In genomic region chr12:70575665-70576064, GRCm38 (mm10) we compare ENCODE assay signal across 22 mouse cellular contexts.
A peak's percentile ranks its signal among the peaks of the same experiment; 100 is the strongest.
DNase-seq lines count a peak whose midpoint lies in the region; ATAC-seq and TF ChIP-seq lines count a peak whose summit lies in the region.
"Had no signal": no experiment of that assay in that cellular context is flagged by ENCODE, and none has a peak within 500 bp of the region (broad histone marks: within the 10 kb centered on the region; RNA-seq: fewer than 3 reads in every experiment).

No protein-coding gene starts in this region.

- H3K4me1 ChIP-seq in kidney, embryonic 15.5 days: 0 out of 2 replicates have a peak, but pooled peaks cover 4% of the 10 kb centered on the region
- H3K4me1 ChIP-seq in kidney, postnatal 0 days (replicated peaks; ENCODE audit: insufficient read depth, low read length): no peaks in the 10 kb centered on the region
- no peaks in the 10 kb centered on the region for H3K4me1 ChIP-seq in kidney, adult 2 months (ENCODE audit: control insufficient read depth, insufficient read depth, low read length)
- H3K4me1 ChIP-seq: embryonic facial prominence, embryonic 12.5 days; forebrain, embryonic 13.5 days; forebrain, embryonic 15.5 days had no signal

- no peaks in the 10 kb centered on the region for H3K36me3 ChIP-seq in kidney, embryonic 15.5 days
- H3K36me3 ChIP-seq in kidney, postnatal 0 days (ENCODE audit: insufficient read depth, low read length): no peaks in the 10 kb centered on the region
- no peaks in the 10 kb centered on the region for H3K36me3 ChIP-seq in kidney, adult 2 months (ENCODE audit: control insufficient read depth, insufficient read depth, low read length)
- H3K36me3 ChIP-seq: embryonic facial prominence, embryonic 10.5 days; embryonic facial prominence, embryonic 12.5 days; forebrain, embryonic 15.5 days had no signal

- WGBS in kidney, embryonic 15.5 days: 15% methylated on average over 7 of the region's 7 CpGs
- WGBS in kidney, postnatal 0 days: 9% methylated on average over 7 of the region's 7 CpGs
- 13% methylated on average over 7 of the region's 7 CpGs for WGBS in kidney, adult 2 months

- 0 out of 2 replicates have a peak, but pooled peaks cover 7% of the 10 kb centered on the region for H3K27me3 ChIP-seq in kidney, embryonic 15.5 days
- no peaks in the 10 kb centered on the region for H3K27me3 ChIP-seq in kidney, postnatal 0 days (ENCODE audit: insufficient read depth, low read length)
- H3K27me3 ChIP-seq in kidney, adult 2 months (replicated peaks; ENCODE audit: control insufficient read depth, insufficient read depth, low read length): no peaks in the 10 kb centered on the region
- H3K27me3 ChIP-seq: embryonic facial prominence, embryonic 12.5 days; forebrain, embryonic 13.5 days; forebrain, embryonic 15.5 days had no signal

- TF ChIP-seq CTCF in kidney, postnatal 0 days (IDR thresholded peaks at IDR 0.05; ENCODE audit: low read depth): no peak
- no peak for TF ChIP-seq CTCF in kidney, adult 2 months (conservative IDR thresholded peaks at IDR 0.05; ENCODE audit: insufficient read depth, insufficient read length, low read depth, low read length)

- H3K9ac ChIP-seq in kidney, embryonic 15.5 days: no peak overlapping the region
- H3K9ac ChIP-seq in kidney, postnatal 0 days (ENCODE audit: low read depth, low read length): no peak overlapping the region
- H3K9ac ChIP-seq: embryonic facial prominence, embryonic 12.5 days; forebrain, embryonic 13.5 days; forebrain, embryonic 15.5 days had no signal

- peak; percentile 79 for ATAC-seq in kidney, embryonic 15.5 days (replicated peaks; ENCODE audit: low FRiP score)
- peak; percentile 73; the same call in 1 of the 2 replicates for ATAC-seq in kidney, postnatal 0 days (replicated peaks; ENCODE audit: low FRiP score, low read depth)
- ATAC-seq: CD4-positive, CD25-positive, alpha-beta regulatory T cell, adult 4 months; forebrain, embryonic 13.5 days; forebrain, embryonic 15.5 days had no signal

- H3K4me3 ChIP-seq in kidney, embryonic 15.5 days (replicated peaks): 0 out of 2 replicates have a peak overlapping the region, but pooled peaks have one; percentile 0
- H3K4me3 ChIP-seq in kidney, postnatal 0 days (replicated peaks; ENCODE audit: low read depth, low read length): no peak overlapping the region
- H3K4me3 ChIP-seq in kidney, adult 2 months (ENCODE audit: insufficient read depth, low read depth, low read length): no peak overlapping the region
- H3K4me3 ChIP-seq: embryonic facial prominence, embryonic 10.5 days; embryonic facial prominence, embryonic 12.5 days; forebrain, embryonic 13.5 days; forebrain, embryonic 15.5 days had no signal

- H3K27ac ChIP-seq in kidney, embryonic 15.5 days: no peak overlapping the region
- H3K27ac ChIP-seq in kidney, postnatal 0 days: no peak overlapping the region
- no peak overlapping the region for H3K27ac ChIP-seq in kidney, adult 2 months (ENCODE audit: insufficient read depth, low read depth, low read length)
- H3K27ac ChIP-seq: embryonic facial prominence, embryonic 10.5 days; embryonic facial prominence, embryonic 12.5 days; forebrain, embryonic 13.5 days; forebrain, embryonic 15.5 days had no signal

- DNase-seq in heart, adult 11 months: peak; percentile 73
- DNase-seq in heart, postnatal 10 days: no peak
- no peak for DNase-seq in kidney, postnatal 25 days
- DNase-seq in kidney, postnatal 0 days (ENCODE audit: low spot score): peak; percentile 61
- DNase-seq in kidney, adult 2 months: no peak
- DNase-seq in thymus, postnatal 25 days: no peak
- DNase-seq: adrenal gland, adult 2 months; adrenal gland, postnatal 10 days; adrenal gland, postnatal 25 days; B cell, adult 2 months; cerebellum, adult 11 months; cerebellum, adult 18-20 months; cerebellum, adult 8-10 months; cerebellum, adult 9-11 months; cerebellum, postnatal 14 days; cerebellum, postnatal 36 days had no signal

- intact Hi-C loops in heart, postnatal 10 days (cut with DNase I): no loop called here

- no peaks in the 10 kb centered on the region for H3K9me3 ChIP-seq in kidney, embryonic 15.5 days (replicated peaks)
- H3K9me3 ChIP-seq in kidney, postnatal 0 days (replicated peaks; ENCODE audit: low read length): no peaks in the 10 kb centered on the region
- H3K9me3 ChIP-seq: embryonic facial prominence, embryonic 10.5 days; embryonic facial prominence, embryonic 12.5 days; forebrain, embryonic 13.5 days; forebrain, embryonic 15.5 days had no signal

- H3K4me2 ChIP-seq in kidney, embryonic 15.5 days: peak overlapping the region; percentile 32; the same call in 1 of the 2 replicates
- H3K4me2 ChIP-seq in kidney, postnatal 0 days (ENCODE audit: low read length): peak overlapping the region; percentile 21; the same call in 1 of the 2 replicates
- H3K4me2 ChIP-seq: embryonic facial prominence, embryonic 12.5 days; forebrain, embryonic 13.5 days; forebrain, embryonic 15.5 days had no signal

- no peak for TF ChIP-seq POLR2A in kidney, adult 2 months (IDR thresholded peaks at IDR 0.05; ENCODE audit: low read depth, low read length)

Comparison
In these comparisons a context has a peak if more than half of its experiments do, and no peak if none do; other contexts are left out.
1. DNase-seq: peak in heart, adult 11 months (single experiment) and kidney, postnatal 0 days (single experiment); none in heart, postnatal 10 days (0 of 2), kidney, postnatal 25 days (0 of 2), kidney, adult 2 months (single experiment) and thymus, postnatal 25 days (single experiment).